Mouse (Mus musculus) heart, postnatal 4 days (tissue): ENCODE measurements around the gene Ripor3. TPM values are rescaled to one million over a fixed set of nuclear protein-coding genes. Genes with fewer than 3 reads are reported as not detected.

Experiments
- DNase-seq: peaks from one replicate; pipeline ENCODE4 v3.0.0; 2021
- total RNA-seq, 2 experiments: library from RNA; stranded (reverse); gene quantifications; 2 replicates each; pipeline ENCODE4 v1.2.3; 2021

Ripor3 gene
- total RNA-seq, 2 experiments from 2014 or later = 0.45 to 0.91 TPM

DNA sequence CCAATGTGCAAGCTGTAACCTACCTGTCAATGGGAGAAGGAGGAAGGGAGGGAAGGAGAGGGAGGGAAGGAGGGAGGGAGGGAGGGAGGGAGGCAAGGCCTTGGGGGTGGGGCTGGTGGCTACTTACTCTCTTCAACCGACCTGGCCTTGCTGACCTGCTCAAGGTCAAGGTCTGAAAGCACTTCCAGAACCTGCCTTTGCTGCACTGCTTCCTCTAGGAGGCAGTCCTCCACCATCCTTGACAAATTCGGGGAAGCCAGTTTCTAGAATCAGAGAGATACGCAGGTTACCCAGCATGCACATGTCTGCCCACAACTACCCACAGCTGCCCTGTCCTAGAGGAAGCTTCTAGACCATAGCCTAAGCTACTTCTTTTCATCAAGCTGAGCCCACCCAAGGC lies 25.5 kb downstream of the Ripor3 start:
- no peak for DNase-seq

DNA sequence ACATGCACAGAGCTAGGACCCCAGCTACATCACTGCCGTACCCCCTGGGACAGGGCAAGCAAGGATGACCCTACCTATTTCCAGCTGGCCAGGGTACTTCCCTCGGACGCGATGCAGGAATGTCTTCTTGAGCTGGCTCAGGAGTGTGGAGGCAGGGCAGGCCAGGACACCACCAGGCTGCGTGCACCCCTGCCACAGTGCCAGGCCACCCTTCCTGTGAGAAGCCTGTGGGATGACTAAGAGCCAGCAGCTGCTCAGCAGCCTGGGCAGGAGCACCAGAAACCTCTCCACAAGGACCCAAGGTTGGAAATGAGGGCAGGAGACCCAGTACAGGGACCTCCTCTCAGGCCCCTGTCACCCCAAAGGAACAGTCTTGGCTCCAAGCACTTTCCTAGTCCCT lies 26.0 kb downstream of the Ripor3 start:
- no peak for DNase-seq

DNA sequence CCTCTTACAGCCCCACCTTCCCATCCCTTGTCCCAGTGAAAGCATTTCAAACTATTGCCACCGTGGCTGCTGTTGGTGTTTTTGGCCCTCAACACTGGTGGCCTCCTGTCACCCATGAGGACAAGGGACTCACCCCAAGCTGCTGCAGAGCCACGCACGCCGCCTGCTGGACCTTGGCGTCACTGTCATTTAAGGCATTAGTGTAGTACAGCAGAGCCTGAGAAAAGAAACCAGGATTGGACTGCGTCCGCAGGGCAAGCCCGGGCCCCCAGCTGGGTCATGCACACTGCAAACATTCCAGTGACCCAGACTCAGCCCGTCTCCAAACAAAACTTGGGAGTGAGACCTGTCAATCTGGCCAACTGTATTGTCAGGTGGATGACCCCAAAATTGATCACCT lies 27.8 kb downstream of the Ripor3 start:
- DNase-seq = peak; percentile 51

DNA sequence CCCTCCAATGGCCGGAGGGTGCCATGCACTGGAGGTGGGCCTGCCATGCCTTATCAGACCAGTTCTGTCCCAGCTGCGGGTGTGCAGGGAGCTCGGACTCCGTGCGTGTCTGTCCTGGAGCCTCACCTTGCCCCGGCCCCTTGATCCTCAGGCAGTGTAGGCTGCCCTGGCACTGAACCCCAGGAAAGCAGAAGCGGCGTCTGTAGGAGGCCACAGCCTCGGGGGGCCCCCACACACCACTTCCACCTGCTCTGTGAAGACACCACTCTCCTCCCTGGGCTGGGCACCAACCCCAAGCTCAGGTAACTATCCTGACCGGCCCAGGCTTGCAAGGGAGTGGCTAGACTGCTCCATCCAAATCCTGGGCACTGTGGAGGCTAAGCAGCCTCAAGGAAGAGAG lies 30.0 kb downstream of the Ripor3 start:
- DNase-seq = no peak

DNA sequence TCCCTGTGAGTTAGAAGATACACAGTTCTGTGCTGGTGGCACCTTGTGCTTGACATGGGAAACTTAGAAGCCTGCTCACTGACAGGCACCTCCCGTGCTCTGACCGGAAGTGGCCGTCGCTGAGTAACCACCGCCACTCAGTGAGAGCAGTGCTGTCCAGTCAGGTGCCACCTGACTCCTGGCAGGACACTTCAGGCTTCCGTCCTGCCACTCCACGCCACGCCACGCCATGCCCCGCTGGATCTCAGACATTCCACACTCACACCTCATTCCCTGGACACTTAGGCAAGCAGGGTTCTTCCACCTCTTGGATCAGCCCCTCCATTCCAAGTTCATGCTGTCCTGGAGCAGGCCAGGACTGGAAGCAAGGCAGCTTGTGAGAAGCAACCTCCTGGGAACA lies 32.1 kb downstream of the Ripor3 start:
- DNase-seq = no peak

DNA sequence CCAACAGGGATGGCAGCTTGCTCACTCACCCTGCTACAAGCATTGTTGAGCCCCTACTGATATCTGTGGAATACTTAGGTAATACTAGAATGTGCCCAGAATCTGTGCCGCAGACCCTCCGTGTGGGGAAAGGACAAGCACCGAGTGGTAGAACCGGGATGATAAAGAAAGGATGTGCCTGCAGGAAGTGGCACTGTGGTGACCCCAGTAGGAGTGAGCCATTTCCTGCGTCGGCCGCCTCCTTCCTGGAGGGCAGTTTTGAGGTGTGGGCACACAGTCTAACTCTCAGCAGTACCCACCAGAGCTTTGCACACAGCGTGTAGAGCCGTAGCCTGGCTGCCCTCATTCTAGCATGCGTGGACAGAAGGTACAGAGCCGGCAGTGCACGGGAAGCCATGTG lies 34.7 kb downstream of the Ripor3 start:
- DNase-seq = no peak

DNA sequence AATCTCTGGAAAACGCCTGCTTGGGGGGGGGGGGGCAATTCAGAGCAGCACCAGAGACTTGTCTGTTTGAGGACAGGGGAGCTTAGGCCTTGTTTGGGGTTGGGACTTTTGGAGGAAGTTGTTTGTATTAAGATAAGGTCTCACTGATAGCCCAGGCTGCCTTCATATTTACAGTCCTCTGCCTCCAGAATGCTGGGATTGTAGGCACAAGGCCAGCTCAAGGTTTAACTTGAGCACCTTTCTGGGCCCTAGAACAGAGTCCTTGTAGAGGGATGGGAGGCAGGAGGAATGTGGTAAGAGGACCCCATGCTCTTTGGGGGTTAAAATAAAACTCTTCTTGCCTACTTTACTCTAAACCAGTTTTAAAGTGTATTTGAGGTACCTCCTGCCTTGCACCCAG lies 37.6 kb downstream of the Ripor3 start:
- no peak for DNase-seq

DNA sequence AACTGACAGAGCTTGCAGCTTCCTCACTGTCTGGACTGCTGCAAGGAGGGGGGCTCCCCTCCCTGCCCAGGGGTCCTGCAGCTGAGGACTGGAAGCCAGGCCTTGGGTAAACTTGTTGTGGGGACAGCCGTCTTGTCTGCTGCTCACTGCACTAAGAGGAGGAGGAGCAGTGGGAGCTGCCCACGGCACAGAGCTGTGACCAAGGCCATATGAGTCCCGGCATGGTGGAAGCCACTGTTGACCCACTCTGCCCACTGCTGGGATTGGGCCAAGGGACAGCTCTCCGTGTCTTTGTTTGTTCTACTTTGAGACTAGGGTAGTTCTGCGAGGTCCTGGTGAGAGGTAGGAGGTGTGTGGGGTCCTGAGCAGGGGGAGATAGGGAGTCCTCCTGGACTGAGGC lies 38.3 kb downstream of the Ripor3 start:
- DNase-seq = no peak

DNA sequence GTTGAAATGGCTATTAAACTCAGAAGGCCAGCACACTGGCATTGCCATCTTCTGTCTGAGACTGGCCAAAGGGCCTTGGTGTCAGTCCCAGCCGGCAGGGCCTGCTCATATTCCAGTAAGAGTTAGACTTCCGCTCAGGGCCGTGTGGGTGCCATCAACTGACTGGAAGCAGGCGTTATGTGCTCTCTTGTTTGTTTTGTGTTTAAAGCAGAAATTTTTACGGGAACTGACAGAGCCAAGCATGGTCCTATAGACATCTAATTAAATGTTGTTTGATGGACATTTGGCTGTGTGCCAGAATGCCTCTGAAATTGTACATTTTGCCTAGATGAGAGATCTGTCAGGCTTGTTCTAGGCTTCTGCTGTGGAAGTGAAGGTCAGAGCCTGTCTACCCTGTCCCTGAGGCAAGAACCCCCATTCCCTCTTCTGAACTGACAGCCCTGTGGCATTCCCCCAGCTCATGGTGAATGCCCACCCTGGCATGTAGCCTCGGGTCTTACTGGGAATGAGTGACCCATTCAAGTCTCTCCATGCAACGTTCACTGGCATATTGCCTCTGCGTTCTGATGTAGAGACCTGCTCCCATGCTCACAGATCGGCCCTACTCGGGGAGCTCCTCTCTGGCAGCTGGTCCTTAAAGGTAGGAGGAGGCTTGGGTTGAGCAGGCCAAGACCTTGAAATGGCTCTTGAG lies 40.4 kb downstream of the Ripor3 start:
- no peak for DNase-seq

DNA sequence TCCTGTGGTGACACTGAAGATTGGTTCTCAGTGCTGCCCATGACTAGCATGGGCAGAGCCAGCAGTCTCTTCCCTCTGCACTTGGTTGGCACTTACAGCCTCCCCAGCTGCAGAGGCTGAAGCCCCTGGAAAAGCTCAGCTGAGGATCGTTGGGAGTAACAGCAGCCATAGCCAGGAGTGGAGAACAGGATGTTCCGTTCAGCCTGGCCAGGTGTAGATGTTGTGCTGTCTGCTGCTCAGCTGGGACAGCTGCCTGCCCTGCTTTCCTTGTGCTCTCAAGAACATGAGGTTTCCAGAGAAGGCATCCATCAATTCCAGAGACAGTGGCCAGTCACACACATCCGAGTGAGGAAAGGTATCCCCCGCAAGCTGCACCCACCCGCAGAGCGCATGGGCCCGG lies 41.9 kb downstream of the Ripor3 start:
- DNase-seq = no peak

DNA sequence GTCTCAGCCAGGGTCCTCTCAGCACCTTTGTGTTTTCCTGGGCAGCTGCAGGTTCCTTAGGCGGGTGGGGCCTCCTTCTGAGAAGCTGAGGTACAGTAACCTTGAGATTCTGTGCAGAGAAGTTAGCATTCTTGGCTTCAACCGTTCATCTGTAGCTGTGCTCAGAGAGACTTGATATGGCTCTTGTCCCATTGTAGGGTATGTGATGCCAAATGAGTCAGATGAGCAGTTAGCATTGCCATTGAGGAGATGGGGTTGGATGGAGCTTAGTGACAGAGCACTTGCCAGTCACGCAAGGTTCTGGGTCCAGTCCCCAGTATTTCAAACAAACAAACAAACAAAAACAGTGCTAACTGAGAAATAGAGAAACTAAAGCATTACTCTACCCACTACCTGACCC lies 44.5 kb downstream of the Ripor3 start:
- no peak for DNase-seq

DNA sequence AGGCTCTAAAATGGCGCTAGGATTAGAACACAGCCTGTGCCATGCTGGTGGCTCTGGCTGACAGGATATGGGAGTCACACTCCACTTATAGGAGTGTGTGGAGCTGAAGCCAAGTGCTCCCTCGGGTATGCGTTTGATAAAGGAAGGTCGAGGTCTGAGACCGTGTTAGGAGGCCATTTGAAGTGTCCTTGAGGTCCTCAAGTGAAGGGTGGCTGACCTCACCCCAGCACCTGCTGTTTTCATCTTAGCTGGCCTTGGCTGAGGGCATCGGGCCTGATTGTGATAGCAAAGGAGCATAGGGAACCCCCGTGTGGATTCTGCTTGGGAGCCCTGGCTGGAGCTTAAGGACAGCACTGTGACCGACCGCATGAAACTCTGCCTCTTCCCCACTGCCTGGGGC lies 46.1 kb downstream of the Ripor3 start:
- no peak for DNase-seq

DNA sequence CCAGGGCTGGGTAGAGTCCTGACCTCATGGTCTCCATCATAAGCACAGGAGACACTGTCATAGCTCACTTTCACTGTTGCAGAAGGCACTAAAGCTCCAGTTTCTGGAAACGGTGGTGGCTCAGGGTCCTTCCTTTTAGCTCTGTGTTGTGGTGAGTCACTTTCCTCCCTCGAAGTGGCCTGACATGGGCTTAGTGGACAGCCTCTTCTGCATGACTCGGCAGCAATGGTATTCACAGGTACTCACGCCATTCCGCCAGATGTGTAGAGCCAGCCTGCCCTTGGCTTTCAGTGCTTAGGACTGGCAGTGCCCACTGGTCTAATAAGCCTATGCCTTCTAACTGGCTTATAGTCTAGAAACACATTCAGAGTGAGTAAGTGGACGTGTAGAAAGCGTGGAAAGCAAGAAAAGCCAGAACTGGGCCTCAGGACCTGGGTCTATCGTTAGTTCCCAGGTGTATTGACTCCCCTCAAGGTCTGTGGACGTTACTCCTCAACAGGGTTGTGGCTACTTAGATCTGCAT lies 46.6 kb downstream of the Ripor3 start:
- no peak for DNase-seq

DNA sequence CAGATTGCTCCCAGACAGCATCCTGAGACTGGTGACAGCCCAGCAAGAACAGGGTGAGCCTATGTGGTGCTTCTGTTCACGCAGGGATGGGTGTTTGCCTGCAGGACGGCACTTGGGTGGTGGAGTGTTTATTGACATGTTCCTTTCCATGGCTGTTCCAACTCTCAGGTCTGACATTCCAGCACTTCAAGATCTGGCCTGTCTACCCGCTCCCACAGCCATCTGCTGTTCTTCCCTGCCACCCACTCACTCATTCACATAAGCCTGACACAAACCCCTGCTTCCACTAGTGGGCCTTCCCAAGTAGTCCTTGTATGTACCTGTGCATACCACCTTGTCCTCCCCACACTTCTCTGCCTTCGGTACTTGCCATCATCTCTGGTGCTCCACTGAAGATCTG lies 47.2 kb downstream of the Ripor3 start:
- DNase-seq = no peak

DNA sequence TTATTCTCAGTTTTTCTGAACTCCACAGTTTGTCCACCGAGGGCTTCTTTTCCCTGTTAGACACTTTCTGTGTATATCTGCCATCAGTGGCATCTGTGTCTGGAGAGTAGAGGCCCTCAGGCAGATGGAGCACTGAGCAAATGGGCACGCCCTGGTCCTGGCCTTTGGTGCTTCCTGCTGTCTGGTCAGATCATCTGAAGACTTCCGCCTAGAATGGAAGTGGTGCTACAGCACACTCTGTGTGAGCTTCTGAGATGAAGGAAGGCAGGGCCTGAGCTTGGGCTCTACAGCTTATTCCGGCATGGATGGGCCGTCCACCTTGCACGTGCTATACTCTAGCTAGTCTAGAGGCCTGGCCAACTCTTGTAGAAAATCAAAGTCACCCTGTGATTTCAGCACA lies 48.1 kb downstream of the Ripor3 start:
- no peak for DNase-seq

DNA sequence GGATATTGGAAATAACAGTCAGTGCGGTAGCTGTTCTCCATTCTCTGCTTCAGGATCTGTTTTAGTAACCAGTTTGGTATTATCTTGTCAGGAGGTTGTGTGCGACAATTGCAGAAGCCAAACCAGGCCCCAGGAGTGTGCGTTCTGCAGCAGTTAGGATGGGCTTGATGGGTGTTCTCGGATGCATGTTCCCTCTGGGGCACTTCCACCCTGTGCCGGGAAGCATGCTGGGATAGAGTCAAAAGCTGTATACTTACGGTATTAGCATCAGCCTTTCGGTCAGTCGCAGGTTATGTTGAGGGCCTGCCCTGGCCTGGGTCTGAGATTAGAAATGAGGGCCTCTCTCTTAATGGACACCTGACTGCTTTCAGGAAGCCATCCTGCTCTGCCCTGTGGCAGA lies 49.8 kb downstream of the Ripor3 start:
- no peak for DNase-seq

DNA sequence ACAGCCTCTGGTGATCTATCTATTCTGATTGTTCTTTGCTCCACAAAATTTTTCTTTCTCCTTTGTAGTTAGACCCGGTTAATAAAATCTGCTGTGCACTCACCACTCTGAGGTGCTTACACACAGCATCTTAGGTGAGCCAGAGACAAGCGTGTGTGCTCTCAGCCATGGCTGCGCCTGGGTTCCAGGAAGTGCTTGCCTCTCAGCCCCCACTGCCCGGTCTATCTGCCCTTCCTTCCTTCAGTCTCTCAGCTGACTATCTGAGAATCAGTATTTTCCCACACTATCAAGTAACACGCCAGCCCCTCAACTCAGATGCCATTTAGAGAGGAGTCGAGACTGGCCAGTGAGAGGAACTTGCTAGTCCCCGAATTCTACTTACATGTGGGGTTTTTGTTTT lies 50.4 kb downstream of the Ripor3 start:
- DNase-seq = no peak

DNA sequence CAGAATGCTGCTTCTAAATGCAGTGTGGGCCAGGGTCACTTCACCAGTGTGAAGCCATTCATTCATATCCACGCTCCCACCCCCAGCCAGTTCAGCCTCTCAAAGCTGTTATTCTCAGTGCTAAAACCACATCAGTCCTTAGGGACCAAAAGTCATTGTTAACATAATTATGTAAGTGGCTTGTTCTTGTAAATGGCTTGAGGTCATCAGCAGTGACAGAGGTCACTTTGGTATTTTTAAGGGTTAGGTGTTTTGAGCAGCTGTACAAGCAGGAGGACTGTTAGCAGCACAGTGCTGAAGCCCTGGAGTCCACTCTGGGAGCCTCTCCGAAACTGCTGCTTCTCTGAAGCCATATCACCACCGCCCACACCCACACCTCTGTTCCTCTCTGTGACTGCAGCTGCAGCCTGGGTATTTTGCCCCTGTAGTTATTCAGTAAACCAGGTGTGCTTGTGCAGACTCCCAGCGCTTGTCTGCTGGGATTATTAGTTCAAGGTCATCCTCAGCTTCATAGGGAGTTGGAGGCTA lies 51.0 kb downstream of the Ripor3 start:
- no peak for DNase-seq

DNA sequence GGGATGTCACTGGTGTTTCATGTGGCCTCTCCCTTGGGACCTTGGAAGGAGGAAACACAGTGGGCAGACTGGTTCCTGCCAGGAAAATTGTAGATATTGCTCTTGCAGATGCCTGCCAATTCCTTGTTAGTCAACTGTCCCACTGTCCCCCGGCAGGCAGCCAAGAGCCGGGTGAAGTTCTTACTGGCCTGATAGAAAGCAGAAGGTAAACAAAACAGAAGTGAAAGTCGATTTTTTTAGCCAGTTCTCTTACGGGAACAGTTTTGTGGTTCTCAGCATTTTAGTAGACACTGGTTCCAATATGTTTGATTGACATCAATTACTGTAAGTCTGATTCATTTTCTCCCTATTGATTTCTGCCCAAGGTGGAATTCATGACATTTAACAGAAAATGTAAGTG lies 51.6 kb downstream of the Ripor3 start:
- DNase-seq = peak; percentile 87

DNA sequence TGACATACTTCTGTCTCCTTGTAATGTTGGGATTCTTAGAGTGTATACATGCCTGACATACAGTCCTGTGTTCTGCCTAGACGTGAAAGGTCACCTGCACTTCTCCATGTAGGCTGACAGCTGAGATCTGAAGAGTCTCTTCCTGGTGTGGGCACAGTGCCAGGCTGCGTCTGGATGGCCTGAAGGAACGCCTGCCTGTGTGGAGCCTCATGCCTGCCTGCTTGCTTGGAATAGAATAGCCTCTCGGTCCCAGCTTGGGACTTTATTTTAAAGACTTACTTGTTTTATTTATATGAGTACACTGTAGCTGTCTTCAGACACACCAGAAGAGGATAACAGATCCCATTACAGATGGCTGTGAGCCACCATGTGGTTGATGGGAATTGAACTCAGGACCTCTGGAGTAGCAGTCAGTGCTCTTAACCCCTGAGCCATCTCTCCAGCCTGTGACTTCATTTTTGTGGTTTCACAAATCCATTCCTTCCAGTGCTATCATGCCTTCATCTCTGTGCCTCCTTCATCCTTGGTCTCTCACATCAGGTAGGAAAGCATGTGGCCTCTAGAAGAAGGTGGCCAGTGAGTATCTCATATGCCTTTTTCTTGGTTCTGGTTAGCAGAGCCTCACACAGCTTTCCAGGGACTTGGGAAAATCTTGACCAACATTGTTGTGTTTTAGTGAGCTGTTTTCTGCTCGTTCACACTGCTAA lies 52.2 kb downstream of the Ripor3 start:
- peak; percentile 59 for DNase-seq

DNA sequence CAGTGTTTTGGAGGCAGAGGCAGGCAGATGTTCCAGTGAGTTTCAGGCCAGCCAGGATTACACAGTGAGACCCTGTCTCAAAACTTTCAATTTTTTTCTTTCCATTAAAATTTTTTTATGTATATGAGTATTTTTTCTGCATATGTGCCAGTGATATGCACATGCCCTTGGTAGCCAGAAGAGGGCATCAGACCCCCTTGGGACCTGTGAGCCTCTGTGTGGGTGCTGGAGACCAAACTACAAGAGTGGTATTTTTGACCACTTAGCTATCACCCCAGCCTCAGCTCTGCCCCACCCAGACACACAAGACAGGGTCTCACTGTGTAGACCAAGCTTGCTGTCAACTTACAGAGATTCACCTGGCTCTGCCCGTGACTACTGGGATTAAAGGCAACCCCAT lies 52.9 kb downstream of the Ripor3 start:
- DNase-seq = no peak

DNA sequence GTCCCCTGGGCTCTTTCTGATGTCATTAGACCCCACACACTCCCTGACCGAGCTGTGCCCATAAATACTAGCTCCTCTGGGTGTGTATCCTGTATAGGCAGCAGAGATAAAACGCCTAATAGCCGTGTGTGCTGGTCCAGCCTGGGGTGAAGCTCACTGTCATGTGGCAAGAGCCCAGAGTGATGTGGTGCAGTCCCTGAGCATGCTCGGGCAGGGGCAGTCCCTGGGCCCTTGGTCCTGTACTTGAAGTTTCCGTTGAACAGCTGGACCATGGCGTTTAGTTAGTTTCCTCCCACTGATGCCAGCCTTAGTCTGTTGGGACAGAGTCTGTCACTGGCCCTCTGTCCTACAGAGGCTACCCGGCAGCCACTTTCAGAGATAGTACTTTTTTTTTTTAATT lies 55.5 kb downstream of the Ripor3 start:
- DNase-seq = no peak

DNA sequence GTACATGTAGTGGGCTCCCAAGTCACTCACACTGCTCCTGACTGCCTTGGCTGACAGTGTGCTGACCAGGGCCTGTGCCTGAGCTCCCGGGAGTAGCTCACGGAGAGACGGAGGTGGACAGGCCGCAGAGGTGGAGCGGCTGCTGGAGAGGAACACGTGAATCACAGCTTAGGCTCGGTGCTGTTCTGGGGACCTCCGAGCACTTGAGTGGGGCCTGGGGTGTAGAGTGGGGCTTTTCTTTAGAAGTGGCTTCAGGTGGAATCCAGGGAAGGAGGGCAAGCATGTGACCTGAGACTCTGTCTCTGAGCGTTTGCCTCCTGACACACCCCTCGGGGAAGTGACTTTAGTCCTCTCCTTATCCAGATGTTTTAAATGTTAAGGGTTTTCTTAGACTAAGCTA lies 56.6 kb downstream of the Ripor3 start:
- DNase-seq = no peak
